Mouse (Mus musculus): ENCODE measurements around the gene Pik3cd. TPM values are rescaled to one million over a fixed set of nuclear protein-coding genes. Genes with fewer than 3 reads are reported as not detected.

Pik3cd gene
- total RNA-seq, 2 experiments from 2014 or later: 8.9 to 9.1 TPM

DNA sequence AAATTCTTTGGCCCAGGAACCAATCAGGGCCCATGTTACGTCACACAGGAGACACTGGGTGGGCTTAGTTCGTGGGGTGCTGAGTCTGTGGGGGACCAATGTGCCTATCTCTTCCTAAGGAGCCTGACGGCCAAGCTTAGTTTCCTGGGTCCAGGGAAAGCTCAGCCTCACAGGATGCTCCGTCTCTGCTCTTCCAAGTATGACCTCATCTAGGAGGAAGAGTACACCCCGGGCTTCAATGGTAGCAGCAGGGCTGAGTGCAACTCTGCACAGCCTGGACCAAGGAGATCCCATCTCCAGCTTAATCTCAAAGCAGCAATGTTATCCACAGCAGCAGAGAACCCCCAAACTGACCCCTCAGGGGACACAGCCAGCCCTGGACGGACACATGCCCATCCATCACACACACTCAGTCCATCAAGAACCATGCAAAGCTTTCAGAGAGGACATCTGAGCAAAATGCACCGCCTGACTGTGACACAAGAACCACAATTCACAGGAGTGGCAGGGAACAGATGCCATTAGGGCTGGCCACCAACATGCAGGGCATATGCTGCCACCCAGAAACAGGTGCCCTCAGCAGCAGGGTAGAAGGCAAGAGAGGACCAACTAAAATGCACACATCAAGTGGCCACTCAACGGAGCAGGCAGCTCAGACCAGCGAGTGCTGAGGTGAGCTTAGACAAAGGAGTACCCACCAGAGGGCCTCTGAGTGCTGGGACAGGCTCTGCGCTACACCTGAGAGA lies 32.5 kb upstream of the Pik3cd start:
- peak; percentile 16 for DNase-seq
- intact Hi-C loops (cut with DNase I): loop anchor here (5.0 kb wide), 1 partner anchor 218 kb away; the partner anchor contains the start of gene Ctnnbip1
- TF ChIP-seq CTCF (IDR thresholded peaks at IDR 0.05): no peak
- Histone ChIP-seq H3K27ac (peak overlapping the region; percentile 2; the same call in 1 of the 2 replicates), H3K4me3 (no peak overlapping the region)

DNA sequence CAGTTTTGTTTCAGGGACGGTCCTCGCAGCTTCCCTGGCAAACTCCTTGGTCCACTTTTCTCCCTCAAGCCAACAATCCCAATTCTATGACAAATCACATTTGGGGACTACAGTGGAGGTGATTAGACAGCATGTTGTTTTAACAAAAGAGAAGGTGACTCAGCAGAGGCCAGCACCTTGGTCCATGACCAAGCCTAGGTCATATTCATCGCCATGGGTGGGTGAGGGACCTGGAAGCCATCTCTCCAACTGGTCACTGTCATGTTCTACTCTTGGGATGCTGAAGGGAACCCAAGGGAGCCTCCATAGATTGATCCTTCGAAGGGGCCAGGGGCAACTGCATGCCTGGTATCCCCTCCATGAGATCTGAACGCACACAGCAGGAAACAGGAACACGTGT lies 31.9 kb upstream of the Pik3cd start:
- DNase-seq: peak; percentile 9
- no peak for TF ChIP-seq CTCF (IDR thresholded peaks at IDR 0.05)
- H3K4me3 ChIP-seq: no peak overlapping the region
- intact Hi-C loops (cut with DNase I): no loop called here
- peak overlapping the region; percentile 64 for H3K27ac ChIP-seq

GRCm38 (mm10) chr4:149733748-149734147 lies 31.4 kb upstream of the Pik3cd start:
- no peak for TF ChIP-seq CTCF (IDR thresholded peaks at IDR 0.05)
- peak; percentile 23 for DNase-seq
- H3K4me3 ChIP-seq: no peak overlapping the region
- intact Hi-C loops (cut with DNase I): no loop called here
- peak overlapping the region; percentile 64 for H3K27ac ChIP-seq

- intact Hi-C loops (cut with DNase I): no loop called here
- H3K27ac ChIP-seq: peak overlapping the region; percentile 57
These were observed 30.4 kb upstream of the Pik3cd start for GRCm38 (mm10) chr4:149732800-149733199.

GRCm38 (mm10) chr4:149732313-149732712 lies 29.9 kb upstream of the Pik3cd start:
- no peak overlapping the region for H3K4me3 ChIP-seq
- peak; percentile 19 for DNase-seq
- TF ChIP-seq CTCF (IDR thresholded peaks at IDR 0.05): no peak
- H3K27ac ChIP-seq: peak overlapping the region; percentile 57
- intact Hi-C loops (cut with DNase I): no loop called here

More at GRCm38 (mm10) chr4:149732800-149733199, 30.4 kb upstream of the Pik3cd start:
- H3K4me3 ChIP-seq: no peak overlapping the region
- no peak for TF ChIP-seq CTCF (IDR thresholded peaks at IDR 0.05)
- peak; percentile 25 for DNase-seq

GRCm38 (mm10) chr4:149730827-149731226 lies 28.5 kb upstream of the Pik3cd start:
- TF ChIP-seq CTCF (IDR thresholded peaks at IDR 0.05): no peak
- Histone ChIP-seq H3K27ac (peak overlapping the region; percentile 20), H3K4me3 (no peak overlapping the region)
- peak; percentile 16 for DNase-seq
- intact Hi-C loops (cut with DNase I): no loop called here

DNA sequence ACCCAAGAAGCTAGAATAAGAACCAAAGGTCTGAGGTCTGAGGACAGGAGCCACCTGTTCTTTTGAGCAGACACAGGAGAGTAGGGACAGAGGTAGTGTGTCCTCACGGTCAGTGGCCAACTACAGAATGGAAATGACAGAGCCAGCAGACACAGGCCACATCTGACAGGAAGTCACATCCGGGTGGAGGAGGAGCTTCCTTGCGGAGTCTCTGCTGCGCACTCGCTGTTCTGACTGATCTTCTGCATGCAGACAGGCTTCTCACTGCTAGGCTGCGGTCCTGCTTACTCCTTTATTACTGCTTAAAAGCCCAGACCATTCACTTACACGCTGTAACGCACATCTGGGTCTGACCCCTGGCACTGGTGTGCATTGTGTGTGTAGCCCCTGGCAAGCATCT lies 26.4 kb upstream of the Pik3cd start:
- Histone ChIP-seq H3K27ac (peak overlapping the region; percentile 58; the same call in 1 of the 2 replicates), H3K4me3 (peak overlapping the region; percentile 43)
- TF ChIP-seq CTCF (IDR thresholded peaks at IDR 0.05): no peak
- intact Hi-C loops (cut with DNase I): no loop called here
- peak; percentile 51 for DNase-seq

GRCm38 (mm10) chr4:149727636-149728035 lies 25.3 kb upstream of the Pik3cd start:
- Histone ChIP-seq H3K27ac (no peak overlapping the region), H3K4me3 (no peak overlapping the region)
- DNase-seq: no peak
- TF ChIP-seq CTCF (IDR thresholded peaks at IDR 0.05): no peak
- intact Hi-C loops (cut with DNase I): no loop called here

DNA sequence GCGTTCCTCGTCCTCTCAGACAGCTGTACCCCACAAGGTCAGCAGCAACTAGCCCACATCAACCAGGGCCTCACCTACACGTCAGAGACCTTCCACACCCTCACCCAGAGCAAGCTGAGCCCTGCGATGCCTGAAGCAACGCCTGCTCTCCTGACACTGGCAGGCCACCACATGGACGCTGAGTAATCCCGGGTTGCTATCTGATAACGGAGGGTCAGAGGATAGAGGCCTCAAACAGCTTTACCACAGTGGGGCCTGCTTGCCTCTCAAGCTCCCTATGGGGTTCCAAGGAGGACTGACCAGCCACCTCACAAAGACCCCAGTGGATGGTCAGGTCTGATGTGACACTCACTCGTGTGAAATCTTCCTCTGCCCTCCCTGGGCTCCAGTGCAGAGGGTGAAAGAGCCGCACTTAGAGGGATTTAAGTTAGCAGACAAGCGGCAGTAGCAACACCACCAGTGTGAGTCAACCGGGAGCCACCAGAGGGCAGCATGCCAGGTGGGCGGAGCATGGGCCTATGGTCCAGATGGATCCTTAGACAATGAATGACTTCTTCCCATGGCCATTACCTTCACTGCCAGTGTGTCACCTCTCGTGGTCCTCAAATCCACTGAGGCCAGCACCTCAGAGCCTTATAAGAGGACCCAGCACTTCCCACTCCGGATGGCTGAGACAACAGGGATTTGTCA lies 23.4 kb upstream of the Pik3cd start:
- intact Hi-C loops (cut with DNase I): no loop called here
- no peak overlapping the region for H3K27ac ChIP-seq
- peak; percentile 65 for TF ChIP-seq CTCF (IDR thresholded peaks at IDR 0.05)
- H3K4me3 ChIP-seq: no peak overlapping the region
- DNase-seq: peak; percentile 84

DNA sequence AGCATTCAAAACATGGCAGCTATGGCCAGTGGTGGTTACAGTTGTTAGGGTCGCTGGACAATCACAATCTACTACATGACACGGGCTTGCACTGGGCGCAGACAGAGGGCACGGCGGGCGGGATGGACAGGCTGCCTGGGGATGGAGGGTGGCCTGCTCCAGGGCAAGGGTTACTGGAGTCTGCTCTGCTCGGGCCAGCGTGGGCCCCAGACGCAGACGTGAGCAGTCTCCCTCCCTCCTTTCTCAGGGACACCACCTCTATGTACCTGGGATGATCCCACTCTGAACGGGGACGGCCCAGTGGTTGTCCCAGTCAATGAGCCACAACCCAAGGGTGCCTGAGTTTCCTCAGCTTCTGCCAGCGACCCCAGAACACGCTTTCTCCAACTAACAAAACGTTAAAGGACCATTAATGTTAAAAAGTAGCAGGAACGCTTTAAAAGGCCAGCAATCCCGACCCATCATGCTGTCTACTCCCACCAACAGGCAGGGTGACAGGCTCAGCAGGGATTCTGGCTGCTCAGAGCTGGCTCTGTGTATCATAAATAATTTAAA lies 22.6 kb upstream of the Pik3cd start:
- no peak for DNase-seq
- Histone ChIP-seq H3K4me3 (no peak overlapping the region), H3K27ac (no peak overlapping the region)
- no peak for TF ChIP-seq CTCF (IDR thresholded peaks at IDR 0.05)
- intact Hi-C loops (cut with DNase I): no loop called here

- TF ChIP-seq CTCF (IDR thresholded peaks at IDR 0.05): peak; percentile 71
- no peak overlapping the region for H3K27ac ChIP-seq
- H3K4me3 ChIP-seq: no peak overlapping the region
- DNase-seq: peak; percentile 77
- intact Hi-C loops (cut with DNase I): no loop called here
These were observed 21.7 kb upstream of the Pik3cd start for GRCm38 (mm10) chr4:149723855-149724731.

DNA sequence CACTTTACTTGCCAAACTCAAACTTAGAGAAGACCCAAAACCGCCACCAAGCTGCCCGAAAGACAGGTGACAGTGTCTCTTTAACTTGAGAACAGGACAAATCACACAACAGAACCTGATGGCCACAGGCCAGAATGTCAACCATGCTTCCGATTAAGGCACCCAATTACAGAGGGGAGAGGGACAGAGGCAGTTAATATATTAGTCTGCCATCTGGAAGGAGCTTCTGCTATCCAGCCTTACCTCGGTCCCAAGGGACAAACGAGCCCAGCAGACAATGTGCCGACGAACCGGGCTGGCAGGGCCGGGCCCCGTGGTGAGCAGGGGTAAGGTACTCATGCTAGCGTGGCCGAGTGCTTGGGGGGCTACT lies 20.6 kb upstream of the Pik3cd start:
- no peak for TF ChIP-seq CTCF (IDR thresholded peaks at IDR 0.05)
- H3K27ac ChIP-seq: no peak overlapping the region
- no peak for DNase-seq
- H3K4me3 ChIP-seq: no peak overlapping the region
- intact Hi-C loops (cut with DNase I): no loop called here

Data from gastrocnemius, adult 2 months (tissue).